Mouse (Mus musculus) neural tube, postnatal 0 days (tissue): ENCODE data around the gene Lilrb4a. TPM values are rescaled to one million over a fixed set of nuclear protein-coding genes. Genes with fewer than 3 reads are reported as not detected.

Experiments
- polyA plus RNA-seq: library from polyadenylated mRNA; unstranded; fragments of >200 nt; fragmentation: Nextera tagmentation; extraction: Ambion mirVana; gene quantifications from 2 replicates; pipeline ENCODE4 v1.2.1, GENCODE M21; 2015

Gene Lilrb4a
- 2.0 and 2.2 TPM in 2 replicates for polyA plus RNA-seq

GRCm38 (mm10) chr10:51490691-51491090 is at the start of gene Lilrb4a:
Gene Lilrb4a, plus strand, starts transcription at chr10:51490956.

GRCm38 (mm10) chr10:51480397-51480796 is 10.4 kb upstream of the Lilrb4a start, which contains the start of the genes Gm49339 and Lilr4b:
Gene Gm49339, plus strand, starts transcription at chr10:51480612.
Gene Lilr4b, plus strand, starts transcription at chr10:51480632.

Other genes starting within 250 kb of the Lilrb4a start
- gene Gm49339, start 10.3 kb upstream of the Lilrb4a start, polyA plus RNA-seq: 1.6 TPM in 1 of 2 replicates, not detected in the other
- 0.90 and 0.94 TPM in 2 replicates for gene Lilr4b, start 10.3 kb upstream of the Lilrb4a start, polyA plus RNA-seq
- 1.8 and 2.2 TPM in 2 replicates for gene Fam162b, start 99.6 kb downstream of the Lilrb4a start, polyA plus RNA-seq
- gene Gprc6a, start 140.5 kb downstream of the Lilrb4a start, polyA plus RNA-seq: not detected in 2 replicates
- not detected in 2 replicates for gene Rfx6, start 186.8 kb downstream of the Lilrb4a start, polyA plus RNA-seq